In the genomic region with DNA sequence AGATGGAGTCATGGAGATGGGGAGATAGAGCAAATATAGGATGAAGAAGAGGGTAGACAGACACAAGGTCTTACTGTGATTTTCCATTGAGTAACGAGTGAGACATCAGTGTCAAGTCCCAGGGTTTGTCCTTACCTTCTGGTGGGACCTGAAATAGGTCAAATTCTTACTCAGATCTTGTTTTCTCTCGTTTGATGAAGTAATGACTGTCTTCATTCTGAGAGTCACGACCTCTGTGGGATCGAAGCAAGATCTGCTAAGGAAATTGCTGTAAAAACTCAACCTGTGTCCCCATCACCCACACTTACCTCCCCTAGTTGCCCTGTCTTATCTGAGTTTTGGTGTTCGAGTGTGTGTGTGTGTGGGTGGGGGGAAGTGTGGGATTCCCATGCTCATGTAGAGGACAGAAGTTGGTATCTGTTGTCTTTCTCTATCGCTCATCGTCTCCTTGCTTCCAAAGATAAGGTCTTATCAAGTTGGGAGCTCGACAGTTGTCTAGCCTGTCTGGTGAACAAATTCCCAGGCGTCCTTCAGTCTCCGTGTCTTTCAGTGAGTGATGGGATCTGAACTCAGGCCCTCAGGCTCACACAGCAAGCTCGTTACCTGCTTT, we compare ENCODE assay signal across 13 mouse cellular contexts. TPM values are rescaled to one million over a fixed set of nuclear protein-coding genes. Genes with fewer than 3 reads are reported as not detected.
DNase-seq lines count a peak whose midpoint lies in the region; ATAC-seq and TF ChIP-seq lines count a peak whose summit lies in the region.
"Had no signal": no experiment of that assay in that cellular context is flagged by ENCODE, and none has a peak within 500 bp of the region (broad histone marks: within the 10 kb centered on the region; RNA-seq: fewer than 3 reads in every experiment).

No protein-coding gene starts in this region.

- no peak for DNase-seq in heart, adult 18-20 months
- no peak for DNase-seq in lung, adult 2 months
- peak; percentile 79 for DNase-seq in induced T-regulatory cell, adult 2 months (ENCODE audit: low read depth)
- DNase-seq: cerebellum, adult 8-10 months; retina, postnatal 1 day had no signal

- H3K27ac ChIP-seq in heart, embryonic 15.5 days, result peak overlapping the region; percentile 70
- H3K27ac ChIP-seq in lung, embryonic 15.5 days, result peak overlapping the region; percentile 74
- peak overlapping the region; percentile 51 for H3K27ac ChIP-seq in stomach, embryonic 16.5 days (ENCODE audit: low read length)
- no peak overlapping the region for H3K27ac ChIP-seq in hindbrain, embryonic 13.5 days
- H3K27ac ChIP-seq: hindbrain, embryonic 14.5 days; liver, embryonic 14.5 days; midbrain, embryonic 12.5 days; neural tube, embryonic 13.5 days had no signal

- H3K4me1 ChIP-seq in heart, embryonic 15.5 days (replicated peaks), result peaks cover 80% of the 10 kb centered on the region
- H3K4me1 ChIP-seq in lung, embryonic 15.5 days, result peaks cover 65% of the 10 kb centered on the region
- H3K4me1 ChIP-seq in lung, adult 2 months (ENCODE audit: control insufficient read depth, insufficient read depth, low read length), result peaks cover 23% of the 10 kb centered on the region
- peaks cover 24% of the 10 kb centered on the region for H3K4me1 ChIP-seq in stomach, embryonic 16.5 days (ENCODE audit: control insufficient read depth, insufficient read depth, low read length)
- H3K4me1 ChIP-seq in hindbrain, embryonic 13.5 days (replicated peaks), result no peaks in the 10 kb centered on the region; the same call in 1 of the 2 replicates
- H3K4me1 ChIP-seq: midbrain, embryonic 12.5 days had no signal

- H3K36me3 ChIP-seq in heart, embryonic 15.5 days, result no peaks in the 10 kb centered on the region; the same call in 1 of the 2 replicates
- H3K36me3 ChIP-seq in lung, embryonic 15.5 days, result peaks cover under 1% of the 10 kb centered on the region; the same call in 1 of the 2 replicates
- H3K36me3 ChIP-seq in stomach, embryonic 16.5 days (ENCODE audit: control insufficient read depth, insufficient read depth, low read length), result no peaks in the 10 kb centered on the region
- peaks cover under 1% of the 10 kb centered on the region; the same call in 1 of the 2 replicates for H3K36me3 ChIP-seq in hindbrain, embryonic 13.5 days
- H3K36me3 ChIP-seq: midbrain, embryonic 12.5 days had no signal

- H3K9ac ChIP-seq in heart, embryonic 15.5 days, result no peak overlapping the region
- no peak overlapping the region for H3K9ac ChIP-seq in lung, embryonic 15.5 days
- no peak overlapping the region for H3K9ac ChIP-seq in stomach, embryonic 16.5 days (ENCODE audit: low read length)
- H3K9ac ChIP-seq in hindbrain, embryonic 13.5 days, result no peak overlapping the region
- H3K9ac ChIP-seq: hindbrain, embryonic 14.5 days; liver, embryonic 14.5 days; midbrain, embryonic 12.5 days; neural tube, embryonic 13.5 days had no signal

- no peaks in the 10 kb centered on the region for H3K9me3 ChIP-seq in heart, embryonic 15.5 days (replicated peaks)
- H3K9me3 ChIP-seq in lung, embryonic 15.5 days, result no peaks in the 10 kb centered on the region
- no peaks in the 10 kb centered on the region for H3K9me3 ChIP-seq in stomach, embryonic 16.5 days (replicated peaks; ENCODE audit: control insufficient read depth, low read length)
- H3K9me3 ChIP-seq in hindbrain, embryonic 13.5 days, result no peaks in the 10 kb centered on the region
- H3K9me3 ChIP-seq: midbrain, embryonic 12.5 days; neural tube, embryonic 13.5 days had no signal

- TF ChIP-seq POLR2A in lung, adult 2 months (IDR thresholded peaks at IDR 0.05; ENCODE audit: borderline replicate concordance, extremely low read depth, low read depth, low read length), result no peak

- 53% methylated on average over 11 of the region's 11 CpGs for WGBS in heart, embryonic 15.5 days
- WGBS in lung, embryonic 15.5 days, result 66% methylated on average over 11 of the region's 11 CpGs
- WGBS in lung, adult 2 months, result 68% methylated on average over 11 of the region's 11 CpGs
- 75% methylated on average over 11 of the region's 11 CpGs for WGBS in stomach, embryonic 16.5 days
- 93% methylated on average over 11 of the region's 11 CpGs for WGBS in hindbrain, embryonic 13.5 days

- H3K27me3 ChIP-seq in heart, embryonic 15.5 days, result no peaks in the 10 kb centered on the region
- no peaks in the 10 kb centered on the region for H3K27me3 ChIP-seq in lung, embryonic 15.5 days
- H3K27me3 ChIP-seq in stomach, embryonic 16.5 days (ENCODE audit: control insufficient read depth, insufficient read depth, low read length), result no peaks in the 10 kb centered on the region
- no peaks in the 10 kb centered on the region for H3K27me3 ChIP-seq in hindbrain, embryonic 13.5 days
- H3K27me3 ChIP-seq: midbrain, embryonic 12.5 days; neural tube, embryonic 13.5 days had no signal

- no peak for ATAC-seq in heart, embryonic 15.5 days (replicated peaks; ENCODE audit: insufficient number of reproducible peaks, insufficient read depth, low FRiP score, low read depth)
- ATAC-seq in lung, embryonic 15.5 days (ENCODE audit: borderline replicate concordance, extremely low read depth, low FRiP score, low TSS enrichment), result no peak
- no peak for ATAC-seq in stomach, embryonic 16.5 days (ENCODE audit: insufficient read depth, low FRiP score)
- no peak for ATAC-seq in hindbrain, embryonic 13.5 days (ENCODE audit: low FRiP score)

- no peak overlapping the region for H3K4me3 ChIP-seq in heart, embryonic 15.5 days
- no peak overlapping the region for H3K4me3 ChIP-seq in lung, embryonic 15.5 days
- H3K4me3 ChIP-seq in lung, adult 2 months (replicated peaks; ENCODE audit: extremely low read depth, low read depth, low read length), result no peak overlapping the region
- H3K4me3 ChIP-seq in stomach, embryonic 16.5 days (replicated peaks; ENCODE audit: low read length), result no peak overlapping the region
- no peak overlapping the region for H3K4me3 ChIP-seq in hindbrain, embryonic 13.5 days
- H3K4me3 ChIP-seq: midbrain, embryonic 12.5 days; neural tube, embryonic 13.5 days had no signal

- TF ChIP-seq CTCF in lung, adult 2 months (IDR thresholded peaks at IDR 0.05; ENCODE audit: insufficient read depth, low read length), result no peak

- H3K4me2 ChIP-seq in heart, embryonic 15.5 days, result no peak overlapping the region
- no peak overlapping the region for H3K4me2 ChIP-seq in lung, embryonic 15.5 days
- H3K4me2 ChIP-seq in stomach, embryonic 16.5 days (ENCODE audit: low read depth, low read length), result no peak overlapping the region
- H3K4me2 ChIP-seq in hindbrain, embryonic 13.5 days, result no peak overlapping the region
- H3K4me2 ChIP-seq: hindbrain, embryonic 14.5 days; midbrain, embryonic 12.5 days; neural tube, embryonic 13.5 days had no signal

RNA-seq across cellular contexts. Expression of a gene that starts 28.1 kb away (rescaled TPM):
- polyA plus RNA-seq in heart, embryonic 15.5 days (2015; fragmentation: Nextera tagmentation; extraction: Ambion mirVana), result 19.6 and 26.5 TPM in 2 replicates
- 10 to 100 TPM; 48.1 to 54.5 TPM for total RNA-seq in heart, adult 18-20 months (2021)
- polyA plus RNA-seq in lung, embryonic 15.5 days (2015; fragmentation: Nextera tagmentation; extraction: Ambion mirVana), result 22.5 and 23.4 TPM in 2 replicates
- polyA plus RNA-seq in lung, adult 2 months (2012; rRNA removed), result 24.3 and 29.4 TPM in 2 replicates
- 22.0 and 22.4 TPM in 2 replicates for polyA plus RNA-seq in stomach, embryonic 16.5 days (2015; fragmentation: Nextera tagmentation; extraction: Ambion mirVana)
- polyA plus RNA-seq in hindbrain, embryonic 13.5 days (2015; fragmentation: Nextera tagmentation; extraction: Ambion mirVana), result 13.2 and 14.9 TPM in 2 replicates

RNA-seq across cellular contexts. Expression of a gene that starts 31.8 kb away (rescaled TPM):
- polyA plus RNA-seq in heart, embryonic 15.5 days (2015; fragmentation: Nextera tagmentation; extraction: Ambion mirVana), result 2.9 and 4.4 TPM in 2 replicates
- 1 to 10 TPM; 1.0 to 2.9 TPM for total RNA-seq in heart, adult 18-20 months (2021)
- polyA plus RNA-seq in lung, embryonic 15.5 days (2015; fragmentation: Nextera tagmentation; extraction: Ambion mirVana), result 4.5 and 4.7 TPM in 2 replicates
- 16.8 and 19.8 TPM in 2 replicates for polyA plus RNA-seq in lung, adult 2 months (2012; rRNA removed)
- 4.7 and 7.9 TPM in 2 replicates for polyA plus RNA-seq in stomach, embryonic 16.5 days (2015; fragmentation: Nextera tagmentation; extraction: Ambion mirVana)
- 5.0 and 7.9 TPM in 2 replicates for polyA plus RNA-seq in hindbrain, embryonic 13.5 days (2015; fragmentation: Nextera tagmentation; extraction: Ambion mirVana)
